Mouse (Mus musculus): Measurements from ENCODE around the gene Retn. TPM values are rescaled to one million over a fixed set of nuclear protein-coding genes. Genes with fewer than 3 reads are reported as not detected.
A peak's percentile ranks its signal among the peaks of the same experiment; 100 is the strongest.

Gene Retn
- polyA plus RNA-seq, 1 experiment from 2014 or later = not detected

DNA sequence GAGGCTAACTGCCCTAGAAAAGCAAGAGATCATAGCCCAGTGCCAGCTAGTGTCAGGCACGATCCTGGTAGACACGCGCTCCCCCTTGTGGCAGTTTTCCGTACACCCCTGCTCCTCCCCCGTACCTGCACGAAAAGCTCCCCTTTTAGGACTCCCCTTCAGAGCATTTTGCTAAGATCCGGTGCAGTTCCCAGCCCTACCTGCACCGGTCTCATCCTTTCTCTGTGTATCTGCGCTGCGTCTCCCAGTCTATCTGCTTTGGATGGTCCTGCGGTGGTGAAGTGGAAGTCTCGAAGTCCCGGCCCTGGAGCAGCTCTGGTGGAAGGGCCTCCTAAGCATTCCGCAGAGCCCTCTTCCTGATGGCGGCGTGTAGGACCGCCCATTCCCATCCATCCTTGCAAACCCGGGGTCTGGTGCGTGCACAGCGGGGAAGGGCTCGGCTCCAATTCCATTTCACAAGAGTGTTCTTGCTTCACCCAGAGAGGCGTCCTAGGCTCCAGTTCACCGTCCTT, 16.5 kb downstream of the Retn start, which contains the start of gene Fcor:
TSS of gene Fcor (minus strand) at position 383 of the 512 bp plus-strand sequence.
- H3K4me3 ChIP-seq (ENCODE audit: low read depth, low read length) = peak within 1 kb of the TSS; percentile 55
- H3K36me3 ChIP-seq (ENCODE audit: control insufficient read depth, insufficient read depth, low read length) = no peaks in the 10 kb centered on the region
- H3K9ac ChIP-seq (ENCODE audit: low read depth, low read length) = peak within 1 kb of the TSS; percentile 73
- H3K4me1 ChIP-seq (ENCODE audit: control insufficient read depth, insufficient read depth, low read length) = no peaks in the 10 kb centered on the region; the same call in 1 of the 2 replicates
- WGBS (ENCODE audit: insufficient replicate concordance) = 1% methylated on average over 23 of the region's 23 CpGs
- H3K27me3 ChIP-seq (ENCODE audit: control insufficient read depth, insufficient read depth, low read length) = no peaks in the 10 kb centered on the region
- H3K9me3 ChIP-seq (replicated peaks; ENCODE audit: control insufficient read depth, low read length) = no peaks in the 10 kb centered on the region
- peak; percentile 66 for ATAC-seq (replicated peaks; ENCODE audit: insufficient number of reproducible peaks, low FRiP score, low TSS enrichment)
- H3K27ac ChIP-seq (ENCODE audit: low read depth, low read length) = peak within 1 kb of the TSS; percentile 64; the same call in 1 of the 2 replicates
- H3K4me2 ChIP-seq = peak within 1 kb of the TSS; percentile 79

DNA sequence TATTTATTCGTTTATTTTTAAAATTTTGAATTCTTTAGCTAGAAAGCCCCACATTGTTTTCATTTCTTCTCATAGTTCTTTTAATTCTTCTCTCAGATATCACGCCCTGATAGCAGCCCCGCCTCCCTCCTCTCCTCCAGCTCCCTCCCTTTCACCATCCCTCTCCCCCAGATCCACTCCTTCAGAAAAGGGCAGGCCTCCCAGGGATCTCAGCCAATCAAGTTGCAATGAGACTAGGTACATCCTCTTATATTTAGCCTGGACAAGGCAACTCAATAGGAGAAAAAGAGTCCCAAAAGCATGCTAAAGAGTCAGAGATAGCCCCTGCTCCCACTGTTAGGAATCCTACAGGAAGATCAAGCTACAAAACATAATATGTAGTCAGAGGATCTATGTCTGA, 19.1 kb downstream of the Retn start:
- H3K4me3 ChIP-seq (ENCODE audit: low read depth, low read length) = no peak overlapping the region
- no peaks in the 10 kb centered on the region for H3K9me3 ChIP-seq (replicated peaks; ENCODE audit: control insufficient read depth, low read length)
- WGBS (ENCODE audit: insufficient replicate concordance) = 54% methylated on average over 3 of the region's 3 CpGs
- peaks cover 7% of the 10 kb centered on the region for H3K4me1 ChIP-seq (ENCODE audit: control insufficient read depth, insufficient read depth, low read length)
- no peak overlapping the region for H3K9ac ChIP-seq (ENCODE audit: low read depth, low read length)
- ATAC-seq (replicated peaks; ENCODE audit: insufficient number of reproducible peaks, low FRiP score, low TSS enrichment) = no peak
- no peaks in the 10 kb centered on the region for H3K27me3 ChIP-seq (ENCODE audit: control insufficient read depth, insufficient read depth, low read length)
- H3K36me3 ChIP-seq (ENCODE audit: control insufficient read depth, insufficient read depth, low read length) = peaks cover 6% of the 10 kb centered on the region
- H3K27ac ChIP-seq (ENCODE audit: low read depth, low read length) = no peak overlapping the region
- H3K4me2 ChIP-seq = no peak overlapping the region

DNA sequence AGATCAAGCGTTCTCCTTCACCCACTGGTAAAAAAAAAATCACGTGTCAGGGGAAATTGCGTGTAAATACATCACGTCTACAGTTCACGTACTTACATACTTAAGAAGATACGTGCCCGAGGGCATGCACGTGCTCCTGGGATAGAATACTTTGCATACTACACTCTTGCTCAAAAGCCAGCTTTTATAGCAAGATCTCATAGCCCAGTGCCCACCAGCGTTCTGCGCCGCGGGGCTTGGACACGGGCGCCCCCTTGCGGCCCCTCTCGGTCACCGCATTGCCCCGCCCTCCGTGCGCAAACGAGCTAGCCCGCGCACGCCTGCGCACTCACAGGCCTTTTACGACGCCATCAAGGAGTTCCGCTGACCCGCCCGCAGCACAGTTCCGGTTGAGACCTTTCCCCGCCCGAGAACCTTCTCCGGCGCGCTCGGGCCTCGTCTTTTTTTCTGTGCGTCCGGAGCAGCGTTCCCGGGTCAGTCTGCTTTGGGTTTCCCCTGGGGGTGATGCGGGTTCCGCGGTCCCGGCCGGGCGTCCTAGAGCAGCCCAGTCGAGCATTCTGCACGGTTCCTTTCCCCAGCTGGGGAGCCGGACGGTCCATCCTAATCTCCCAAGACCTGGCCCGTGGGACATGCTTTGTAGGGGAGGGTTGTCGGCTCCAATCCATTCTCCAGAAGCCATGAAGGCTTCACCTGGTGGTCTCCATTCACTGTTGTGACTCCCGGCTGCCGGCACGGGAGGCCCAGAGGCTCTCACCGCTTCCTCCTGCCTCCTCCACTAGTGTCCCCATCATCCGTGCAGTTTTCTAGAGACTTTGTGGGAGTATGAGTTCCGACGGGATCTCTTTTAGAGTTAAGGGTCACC, 20.8 kb downstream of the Retn start, which contains the start of gene Trappc5:
TSS of gene Trappc5 (plus strand) at position 169 of the 862 bp plus-strand sequence.
- peaks cover 8% of the 10 kb centered on the region for H3K36me3 ChIP-seq (ENCODE audit: control insufficient read depth, insufficient read depth, low read length)
- WGBS (ENCODE audit: insufficient replicate concordance) = 2% methylated on average over 61 of the region's 61 CpGs

DNA sequence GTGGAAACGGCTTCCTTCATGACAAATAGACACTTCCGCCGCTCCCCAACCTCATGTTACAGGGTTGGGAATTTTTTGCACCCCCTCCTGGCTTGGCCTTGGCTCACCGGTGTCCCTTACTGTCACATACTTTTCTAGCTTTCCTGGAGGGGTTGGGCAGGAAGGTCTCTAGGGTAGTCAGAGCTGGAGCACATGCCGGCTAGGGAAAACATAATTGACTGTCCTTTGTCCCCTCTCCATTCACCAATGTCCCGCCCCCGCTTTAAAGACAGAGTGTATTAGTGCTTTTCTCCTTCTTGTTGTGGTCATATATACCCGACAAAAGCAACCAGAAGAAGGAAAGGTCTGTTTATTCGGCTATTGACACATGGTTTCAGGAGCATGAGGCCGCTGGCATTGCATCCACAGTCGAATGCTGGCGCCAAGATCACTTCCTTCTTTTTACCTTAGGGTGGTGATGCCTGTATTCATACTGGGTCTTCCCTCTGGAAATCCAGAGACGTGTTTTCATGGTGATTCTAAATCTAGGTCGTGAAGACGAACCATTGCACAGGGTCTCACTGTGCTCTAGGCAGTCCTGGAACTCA, 21.5 kb downstream of the Retn start:
- Histone ChIP-seq H3K27ac (ENCODE audit: low read depth, low read length) (peak overlapping the region; percentile 89), H3K9me3 (replicated peaks; ENCODE audit: control insufficient read depth, low read length) (no peaks in the 10 kb centered on the region), H3K36me3 (ENCODE audit: control insufficient read depth, insufficient read depth, low read length) (peaks cover 8% of the 10 kb centered on the region), H3K4me3 (ENCODE audit: low read depth, low read length) (peak overlapping the region; percentile 82), H3K27me3 (ENCODE audit: control insufficient read depth, insufficient read depth, low read length) (no peaks in the 10 kb centered on the region), H3K4me2 (peak overlapping the region; percentile 90), H3K4me1 (ENCODE audit: control insufficient read depth, insufficient read depth, low read length) (peaks cover 7% of the 10 kb centered on the region), H3K9ac (ENCODE audit: low read depth, low read length) (peak overlapping the region; percentile 95)
- no peak for ATAC-seq (replicated peaks; ENCODE audit: insufficient number of reproducible peaks, low FRiP score, low TSS enrichment)
- 6% methylated on average over 15 of the region's 15 CpGs for WGBS (ENCODE audit: insufficient replicate concordance)

More for the DNA sequence above, 20.8 kb downstream of the Retn start, which contains the start of gene Trappc5:
- Histone ChIP-seq H3K27ac (ENCODE audit: low read depth, low read length) (peak within 1 kb of the TSS; percentile 89), H3K4me2 (peak within 1 kb of the TSS; percentile 90), H3K9ac (ENCODE audit: low read depth, low read length) (peak within 1 kb of the TSS; percentile 95), H3K4me1 (ENCODE audit: control insufficient read depth, insufficient read depth, low read length) (peaks cover 7% of the 10 kb centered on the region), H3K27me3 (ENCODE audit: control insufficient read depth, insufficient read depth, low read length) (no peaks in the 10 kb centered on the region), H3K4me3 (ENCODE audit: low read depth, low read length) (peak within 1 kb of the TSS; percentile 82), H3K9me3 (replicated peaks; ENCODE audit: control insufficient read depth, low read length) (no peaks in the 10 kb centered on the region)
- peak; percentile 85 for ATAC-seq (replicated peaks; ENCODE audit: insufficient number of reproducible peaks, low FRiP score, low TSS enrichment)

DNA sequence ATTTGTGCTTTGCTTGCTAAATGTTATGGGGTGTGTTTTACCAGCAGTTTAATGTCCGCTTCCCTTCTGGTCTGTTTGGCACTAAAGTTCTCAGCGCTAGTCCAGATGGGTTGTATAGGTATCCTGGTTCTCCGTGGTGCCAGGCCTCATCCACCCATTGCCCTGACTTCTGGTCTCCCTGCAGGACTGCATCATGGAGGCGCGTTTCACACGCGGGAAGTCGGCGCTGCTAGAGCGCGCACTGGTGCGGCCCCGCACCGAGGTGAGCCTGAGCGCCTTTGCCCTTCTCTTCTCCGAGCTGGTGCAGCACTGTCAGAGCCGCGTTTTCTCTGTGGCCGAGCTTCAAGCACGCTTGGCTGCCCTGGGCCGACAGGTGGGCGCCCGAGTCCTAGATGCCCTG, 23.3 kb downstream of the Retn start:
- Histone ChIP-seq H3K9me3 (replicated peaks; ENCODE audit: control insufficient read depth, low read length) (no peaks in the 10 kb centered on the region), H3K4me2 (no peak overlapping the region), H3K4me3 (ENCODE audit: low read depth, low read length) (no peak overlapping the region), H3K27me3 (ENCODE audit: control insufficient read depth, insufficient read depth, low read length) (no peaks in the 10 kb centered on the region), H3K27ac (ENCODE audit: low read depth, low read length) (no peak overlapping the region), H3K4me1 (ENCODE audit: control insufficient read depth, insufficient read depth, low read length) (peaks cover 7% of the 10 kb centered on the region), H3K36me3 (ENCODE audit: control insufficient read depth, insufficient read depth, low read length) (peaks cover 8% of the 10 kb centered on the region), H3K9ac (ENCODE audit: low read depth, low read length) (no peak overlapping the region)
- WGBS (ENCODE audit: insufficient replicate concordance) = 94% methylated on average over 23 of the region's 23 CpGs
- no peak for ATAC-seq (replicated peaks; ENCODE audit: insufficient number of reproducible peaks, low FRiP score, low TSS enrichment)

DNA sequence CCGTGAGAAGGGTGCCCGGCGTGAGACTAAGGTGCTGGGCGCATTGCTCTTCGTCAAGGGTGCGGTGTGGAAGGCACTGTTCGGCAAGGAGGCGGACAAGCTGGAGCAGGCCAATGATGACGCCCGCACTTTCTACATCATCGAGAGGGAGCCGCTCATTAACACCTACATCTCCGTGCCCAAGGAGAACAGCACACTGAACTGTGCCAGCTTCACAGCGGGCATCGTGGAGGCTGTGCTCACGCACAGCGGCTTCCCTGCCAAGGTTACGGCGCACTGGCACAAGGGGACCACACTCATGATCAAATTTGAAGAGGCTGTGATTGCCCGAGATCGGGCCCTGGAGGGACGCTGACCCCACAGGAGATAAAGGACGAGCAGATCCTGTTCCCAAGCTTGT, 23.7 kb downstream of the Retn start:
- peaks cover 8% of the 10 kb centered on the region for H3K36me3 ChIP-seq (ENCODE audit: control insufficient read depth, insufficient read depth, low read length)
- peaks cover 7% of the 10 kb centered on the region for H3K4me1 ChIP-seq (ENCODE audit: control insufficient read depth, insufficient read depth, low read length)
- no peak overlapping the region for H3K9ac ChIP-seq (ENCODE audit: low read depth, low read length)
- H3K4me3 ChIP-seq (ENCODE audit: low read depth, low read length) = no peak overlapping the region
- no peaks in the 10 kb centered on the region for H3K27me3 ChIP-seq (ENCODE audit: control insufficient read depth, insufficient read depth, low read length)
- no peak overlapping the region for H3K4me2 ChIP-seq
- no peaks in the 10 kb centered on the region for H3K9me3 ChIP-seq (replicated peaks; ENCODE audit: control insufficient read depth, low read length)
- H3K27ac ChIP-seq (ENCODE audit: low read depth, low read length) = no peak overlapping the region
- ATAC-seq (replicated peaks; ENCODE audit: insufficient number of reproducible peaks, low FRiP score, low TSS enrichment) = no peak
- WGBS (ENCODE audit: insufficient replicate concordance) = 93% methylated on average over 23 of the region's 23 CpGs

DNA sequence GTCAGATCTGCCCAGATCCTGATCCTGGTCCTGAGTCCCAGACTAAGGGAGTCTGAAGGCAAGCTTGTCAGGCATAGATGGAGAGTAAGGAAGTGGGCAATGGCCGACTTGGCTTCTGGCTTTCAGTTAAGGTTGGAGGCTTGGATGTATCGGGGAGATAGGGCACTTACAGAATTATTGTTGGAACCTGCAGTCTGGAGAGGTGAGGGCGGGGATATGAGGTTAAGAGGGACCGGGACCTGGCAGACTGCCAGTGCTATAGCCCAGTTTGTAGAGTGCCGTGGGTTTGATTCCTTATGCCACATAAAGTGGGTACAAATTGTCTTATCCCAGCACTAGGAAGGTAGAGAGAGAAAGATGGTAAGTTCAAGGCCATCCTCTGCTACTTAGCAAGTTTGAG, 24.1 kb downstream of the Retn start:
- no peak overlapping the region for H3K4me3 ChIP-seq (ENCODE audit: low read depth, low read length)
- no peak overlapping the region for H3K4me2 ChIP-seq
- H3K9ac ChIP-seq (ENCODE audit: low read depth, low read length) = no peak overlapping the region
- H3K9me3 ChIP-seq (replicated peaks; ENCODE audit: control insufficient read depth, low read length) = no peaks in the 10 kb centered on the region
- WGBS (ENCODE audit: insufficient replicate concordance) = 84% methylated on average over 5 of the region's 5 CpGs
- H3K4me1 ChIP-seq (ENCODE audit: control insufficient read depth, insufficient read depth, low read length) = peaks cover 7% of the 10 kb centered on the region
- no peak for ATAC-seq (replicated peaks; ENCODE audit: insufficient number of reproducible peaks, low FRiP score, low TSS enrichment)
- H3K36me3 ChIP-seq (ENCODE audit: control insufficient read depth, insufficient read depth, low read length) = peaks cover 8% of the 10 kb centered on the region
- no peak overlapping the region for H3K27ac ChIP-seq (ENCODE audit: low read depth, low read length)
- no peaks in the 10 kb centered on the region for H3K27me3 ChIP-seq (ENCODE audit: control insufficient read depth, insufficient read depth, low read length)

DNA sequence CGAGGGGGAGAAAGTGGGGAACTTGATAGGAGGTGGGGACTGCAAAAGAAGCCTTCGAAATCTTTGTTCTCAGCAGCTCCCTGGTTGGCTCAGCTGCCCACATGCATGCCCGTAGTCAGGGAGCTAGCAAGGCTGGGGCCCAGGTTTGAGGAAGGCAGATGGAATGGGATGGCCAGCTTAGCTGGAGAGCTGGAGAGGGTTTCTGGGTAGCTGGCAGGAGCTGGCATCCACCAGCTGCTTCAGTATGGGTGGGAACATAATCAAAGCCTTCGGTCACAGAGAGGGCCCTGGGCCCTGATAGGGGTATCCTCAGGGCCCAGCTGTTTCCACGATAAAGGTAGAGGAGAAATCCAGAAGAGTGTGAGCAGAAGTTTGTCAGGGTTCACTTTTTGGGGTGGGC, 26.9 kb downstream of the Retn start:
- no peak overlapping the region for H3K4me3 ChIP-seq (ENCODE audit: low read depth, low read length)
- H3K4me2 ChIP-seq = no peak overlapping the region
- H3K9me3 ChIP-seq (replicated peaks; ENCODE audit: control insufficient read depth, low read length) = no peaks in the 10 kb centered on the region
- no peak overlapping the region for H3K27ac ChIP-seq (ENCODE audit: low read depth, low read length)
- H3K27me3 ChIP-seq (ENCODE audit: control insufficient read depth, insufficient read depth, low read length) = no peaks in the 10 kb centered on the region
- H3K4me1 ChIP-seq (ENCODE audit: control insufficient read depth, insufficient read depth, low read length) = peaks cover 5% of the 10 kb centered on the region
- H3K9ac ChIP-seq (ENCODE audit: low read depth, low read length) = no peak overlapping the region
- ATAC-seq (replicated peaks; ENCODE audit: insufficient number of reproducible peaks, low FRiP score, low TSS enrichment) = no peak
- WGBS (ENCODE audit: insufficient replicate concordance) = 83% methylated on average over 5 of the region's 5 CpGs
- H3K36me3 ChIP-seq (ENCODE audit: control insufficient read depth, insufficient read depth, low read length) = peaks cover 8% of the 10 kb centered on the region

All from heart, embryonic 11.5 days (tissue).